Mouse (Mus musculus) c-Kit-positive CD71-positive TER-119-negative erythroid progenitor cells, embryonic 14.5 days (primary cell): ENCODE measurements around the gene Majin.
A peak's percentile ranks its signal among the peaks of the same experiment; 100 is the strongest.

Source experiments
- DNase-seq: peaks from one replicate; pipeline ENCODE4 v3.0.0-alpha.2; 2013; ENCODE audit warnings: low read depth

Majin gene

GRCm38 (mm10) chr19:6264200-6264599 lies 80.0 kb downstream of the Majin start:
- DNase-seq: no peak

DNA sequence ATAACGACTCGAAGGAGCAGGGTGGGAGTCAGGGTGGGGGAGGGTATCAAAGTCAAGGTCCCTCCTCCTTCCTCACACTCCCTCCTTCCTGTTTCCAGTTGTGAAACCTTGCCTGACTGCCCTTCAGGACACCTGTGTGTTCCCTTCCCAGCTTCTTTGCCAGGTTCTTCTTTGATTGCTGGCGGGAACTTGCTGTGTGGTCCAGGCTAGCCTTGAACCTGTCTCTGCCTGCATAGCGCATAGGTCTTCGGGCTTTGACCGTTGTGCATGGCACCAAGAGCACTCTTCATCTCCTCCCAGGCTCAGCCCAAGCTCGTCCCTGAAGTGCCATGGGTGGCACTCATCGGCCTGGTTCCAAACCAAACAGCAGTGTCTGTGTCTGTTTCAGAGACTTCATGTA lies 80.8 kb downstream of the Majin start:
- no peak for DNase-seq

GRCm38 (mm10) chr19:6265727-6266182 lies 81.6 kb downstream of the Majin start:
- DNase-seq: no peak

DNA sequence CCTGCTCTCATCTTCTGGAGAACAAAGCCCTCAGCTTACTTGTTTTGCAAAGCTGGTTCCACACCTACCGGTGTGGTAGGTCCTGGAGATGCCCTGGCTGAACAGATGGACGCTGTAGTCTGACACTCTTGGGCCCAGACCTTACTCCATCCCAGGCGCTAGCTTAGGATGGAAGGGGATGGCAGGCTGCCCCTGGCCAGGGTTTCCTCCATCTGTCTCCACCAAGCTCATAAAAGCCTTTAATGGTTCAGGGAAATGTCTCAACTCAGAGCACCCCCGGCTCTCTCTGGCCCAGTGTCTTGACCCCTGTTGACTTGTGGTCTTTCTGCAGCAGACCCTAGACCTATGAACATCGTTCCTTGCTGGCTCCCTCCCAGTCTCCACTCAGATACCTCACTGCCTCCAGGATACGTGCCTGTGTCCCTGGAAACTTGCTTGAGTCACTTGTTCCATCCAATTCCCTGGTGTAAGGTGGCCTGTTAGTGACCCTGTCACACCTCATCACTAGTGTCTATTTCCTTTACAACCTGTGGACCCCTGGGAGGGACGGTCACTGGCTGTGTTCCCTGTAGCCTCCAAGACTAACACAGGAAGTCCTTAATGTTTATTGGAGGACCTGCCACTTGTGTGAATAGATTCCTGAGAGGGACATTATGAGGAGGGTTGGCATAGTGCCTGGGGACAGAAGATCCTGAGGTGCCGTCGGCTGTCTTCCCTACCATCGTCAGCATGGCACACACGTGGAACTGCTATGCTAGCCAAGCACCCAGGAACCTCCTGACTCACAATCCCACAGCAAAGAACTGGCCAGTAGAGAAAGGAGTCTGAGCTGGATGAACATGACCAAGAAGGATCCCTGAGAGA lies 83.3 kb downstream of the Majin start:
- no peak for DNase-seq

DNA sequence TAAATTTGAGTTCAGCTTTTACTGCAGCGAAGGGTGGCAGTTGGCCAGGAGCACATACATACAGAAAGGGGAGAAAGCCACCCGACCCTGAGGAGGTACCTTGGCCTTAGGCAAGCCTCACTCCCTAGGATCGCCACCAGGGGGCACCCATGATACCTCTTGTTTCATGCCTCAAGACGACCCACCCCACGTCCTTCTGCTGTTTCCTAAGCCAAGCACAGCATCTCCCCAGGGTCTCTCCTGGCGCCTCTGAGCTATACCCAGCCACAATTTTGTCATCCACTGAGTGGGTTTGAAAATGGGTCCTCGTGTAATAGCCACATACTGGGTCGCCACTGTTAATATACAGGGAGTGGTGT lies 84.0 kb downstream of the Majin start:
- DNase-seq: peak; percentile 85

GRCm38 (mm10) chr19:6268670-6269132 lies 84.5 kb downstream of the Majin start:
- DNase-seq: no peak

DNA sequence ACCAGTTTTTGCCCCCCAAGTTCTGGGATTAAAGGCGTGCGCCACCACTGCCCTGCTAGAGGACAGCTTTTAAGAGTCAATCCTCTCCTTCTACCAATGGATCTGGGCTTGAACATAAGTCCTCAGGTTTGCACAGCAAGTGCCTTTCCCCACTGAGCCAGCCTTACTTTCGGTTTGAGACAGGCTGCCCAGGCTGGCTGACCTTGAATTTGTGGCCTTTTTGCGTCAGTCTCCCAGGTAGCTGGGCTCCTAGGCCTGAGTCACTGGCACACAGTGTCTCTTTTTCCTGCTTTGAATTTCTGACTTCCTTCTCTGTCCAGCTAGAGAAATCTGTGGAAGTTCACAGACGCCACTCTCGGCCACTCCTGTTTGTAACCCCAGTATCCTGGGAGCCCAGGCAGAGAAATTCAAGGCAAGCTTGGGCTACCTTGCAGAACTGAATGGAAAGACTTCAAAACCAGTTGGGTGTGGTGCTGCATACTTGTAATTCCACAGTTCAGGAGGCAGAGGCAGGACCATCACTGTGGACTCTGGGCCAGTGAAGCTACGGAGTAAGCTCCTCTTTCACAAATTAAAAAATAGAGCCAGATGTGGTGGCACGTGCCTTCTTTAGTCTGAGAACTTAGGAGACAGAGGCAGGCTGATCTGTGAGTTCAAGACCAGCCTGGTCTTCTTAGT lies 85.7 kb downstream of the Majin start:
- DNase-seq: no peak

GRCm38 (mm10) chr19:6270661-6271060 lies 86.5 kb downstream of the Majin start:
- DNase-seq: no peak

- DNase-seq: no peak
These were observed 87.0 kb downstream of the Majin start for GRCm38 (mm10) chr19:6271206-6271605.

DNA sequence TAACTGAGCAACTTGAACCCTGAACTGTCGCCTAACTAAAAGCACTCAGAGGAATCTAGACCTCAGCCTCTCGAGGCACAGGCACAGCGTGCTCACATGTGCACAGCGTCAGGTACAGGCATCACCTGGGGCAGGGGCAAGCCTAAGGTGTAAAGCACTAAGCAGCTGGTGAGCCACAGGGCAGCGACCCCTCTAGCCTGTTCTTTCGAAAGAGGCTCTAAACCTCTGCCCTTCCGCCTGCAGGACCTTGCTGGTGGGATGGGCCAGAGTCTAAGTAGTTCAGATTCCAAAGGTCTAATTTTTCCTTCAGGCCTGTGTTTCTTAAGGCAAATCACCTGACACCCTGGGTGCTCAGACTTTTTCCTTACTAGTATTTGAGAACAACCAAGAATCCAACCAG lies 87.9 kb downstream of the Majin start:
- no peak for DNase-seq

- DNase-seq: no peak
These were observed 88.5 kb downstream of the Majin start for GRCm38 (mm10) chr19:6272738-6273137.

DNA sequence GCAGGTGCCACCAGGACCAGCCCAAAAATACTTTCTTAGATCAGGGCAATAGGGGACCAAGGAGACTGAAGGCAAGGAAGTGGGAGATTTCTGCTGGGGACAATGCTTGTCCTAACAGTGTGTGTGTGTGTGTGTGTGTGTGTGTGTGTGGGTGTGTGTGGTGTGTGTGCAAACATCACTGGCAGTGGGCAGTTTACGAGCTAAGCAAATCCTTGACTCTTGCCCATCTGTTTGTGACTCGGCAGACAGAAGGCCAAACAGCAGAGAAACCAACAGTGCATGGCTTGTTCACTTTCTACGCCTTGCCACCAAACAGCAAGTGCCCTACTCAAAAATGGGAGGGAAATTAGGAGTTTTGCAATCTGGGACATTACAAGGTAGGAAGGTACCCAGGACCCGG lies 89.4 kb downstream of the Majin start:
- DNase-seq: no peak
